Comparison of ENCODE assay signal across 32 mouse cellular contexts in the genomic region with DNA sequence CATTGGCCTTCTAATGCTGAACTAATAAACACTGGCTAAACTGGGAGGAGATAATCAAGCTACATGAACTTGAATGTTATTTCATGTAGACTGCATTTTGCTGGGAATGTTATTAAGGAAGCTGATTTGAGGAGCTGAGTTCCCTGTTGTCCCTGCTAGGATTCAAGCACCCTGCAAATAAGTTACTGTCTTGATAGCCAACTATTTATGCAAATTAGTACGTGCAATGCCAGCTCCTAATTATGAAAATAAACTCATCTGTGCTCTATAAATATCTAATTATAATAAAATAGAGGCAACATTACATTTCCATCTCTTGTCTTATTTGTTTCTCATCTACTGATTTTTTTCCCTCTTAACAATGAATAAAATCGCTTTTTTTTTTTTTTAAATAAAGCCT.
"Had no signal": no experiment of that assay in that cellular context is flagged by ENCODE, and none has a peak within 500 bp of the region (broad histone marks: within the 10 kb centered on the region; RNA-seq: fewer than 3 reads in every experiment).

No protein-coding gene starts in this region.

- H3K4me1 ChIP-seq: limb, embryonic 12.5 days; limb, embryonic 15.5 days; liver, embryonic 12.5 days; liver, embryonic 13.5 days; liver, embryonic 15.5 days; lung, embryonic 15.5 days; megakaryocyte, embryonic 14.5 days had no signal

- H3K4me2 ChIP-seq: limb, embryonic 12.5 days; limb, embryonic 13.5 days; limb, embryonic 15.5 days; liver, embryonic 11.5 days; liver, embryonic 12.5 days; liver, embryonic 13.5 days; liver, embryonic 15.5 days; lung, embryonic 14.5 days; lung, embryonic 15.5 days; midbrain, embryonic 11.5 days; midbrain, embryonic 12.5 days; midbrain, embryonic 13.5 days; midbrain, embryonic 15.5 days; neural tube, embryonic 12.5 days had no signal

- H3K4me3 ChIP-seq: limb, embryonic 10.5 days; limb, embryonic 12.5 days; limb, embryonic 13.5 days; limb, embryonic 15.5 days; liver, embryonic 12.5 days; liver, embryonic 13.5 days; liver, embryonic 15.5 days; lung, embryonic 15.5 days; megakaryocyte, embryonic 14.5 days; midbrain, embryonic 10.5 days; midbrain, embryonic 12.5 days; midbrain, embryonic 13.5 days; midbrain, embryonic 15.5 days; myocyte; neural tube, embryonic 12.5 days had no signal

- DNase-seq: left cerebral cortex, postnatal 4 days; liver; liver, embryonic 13.5 days; liver, postnatal 0 days; lung, adult 18-20 months; lung, adult 2 months; lung, embryonic 14.5 days; lung, postnatal 10 days; lung, postnatal 14 days; lung, postnatal 36 days; lung, postnatal 4 days; midbrain, embryonic 14.5 days had no signal

- H3K9ac ChIP-seq: limb, embryonic 12.5 days; limb, embryonic 13.5 days; limb, embryonic 15.5 days; liver, embryonic 12.5 days; liver, embryonic 13.5 days; liver, embryonic 14.5 days; liver, embryonic 15.5 days; liver, postnatal 0 days; lung, embryonic 14.5 days; lung, embryonic 15.5 days; midbrain, embryonic 12.5 days; midbrain, embryonic 13.5 days; midbrain, embryonic 15.5 days; neural tube, embryonic 12.5 days had no signal

- H3K27me3 ChIP-seq: limb, embryonic 12.5 days; limb, embryonic 13.5 days; limb, embryonic 15.5 days; liver, embryonic 12.5 days; liver, embryonic 13.5 days; liver, embryonic 15.5 days; lung, embryonic 15.5 days; megakaryocyte, embryonic 14.5 days; midbrain, embryonic 12.5 days; midbrain, embryonic 13.5 days; midbrain, embryonic 15.5 days; neural tube, embryonic 12.5 days had no signal

- ATAC-seq: liver, embryonic 12.5 days; liver, postnatal 0 days; lung, postnatal 0 days; midbrain, embryonic 13.5 days; midbrain, embryonic 15.5 days; midbrain, embryonic 16.5 days had no signal

- H3K9me3 ChIP-seq: limb, embryonic 10.5 days; limb, embryonic 12.5 days; limb, embryonic 13.5 days; limb, embryonic 15.5 days; liver, embryonic 12.5 days; liver, embryonic 13.5 days; liver, embryonic 15.5 days; lung, embryonic 15.5 days; midbrain, embryonic 10.5 days; midbrain, embryonic 12.5 days; midbrain, embryonic 13.5 days; midbrain, embryonic 15.5 days; neural tube, embryonic 12.5 days had no signal

- H3K27ac ChIP-seq: limb, embryonic 10.5 days; limb, embryonic 12.5 days; limb, embryonic 13.5 days; limb, embryonic 15.5 days; liver, embryonic 12.5 days; liver, embryonic 13.5 days; liver, embryonic 14.5 days; liver, embryonic 15.5 days; lung, embryonic 15.5 days; macrophage; midbrain, embryonic 10.5 days; midbrain, embryonic 12.5 days; midbrain, embryonic 13.5 days; midbrain, embryonic 15.5 days; neural tube, embryonic 12.5 days had no signal

- H3K36me3 ChIP-seq: limb, embryonic 10.5 days; limb, embryonic 12.5 days; limb, embryonic 13.5 days; limb, embryonic 15.5 days; liver, embryonic 12.5 days; liver, embryonic 13.5 days; liver, embryonic 15.5 days; lung, embryonic 15.5 days; midbrain, embryonic 10.5 days; midbrain, embryonic 12.5 days; midbrain, embryonic 13.5 days; midbrain, embryonic 15.5 days; neural tube, embryonic 12.5 days had no signal
